Mouse (Mus musculus) subcutaneous adipose tissue, adult 2 months (tissue): ENCODE results near the gene Tbl1x. TPM values are rescaled to one million over a fixed set of nuclear protein-coding genes. Genes with fewer than 3 reads are reported as not detected.

Source experiments
- polyA plus RNA-seq: library from polyadenylated mRNA; depleted of rRNA; stranded (reverse); fragments of >200 nt; gene quantifications from 2 replicates; pipeline ENCODE4 v1.2.3, GENCODE M21; 2012; ENCODE audit warnings: low replicate concordance; rRNA removed

The Tbl1x gene
- polyA plus RNA-seq = 38.3 and 51.0 TPM in 2 replicates

DNA sequence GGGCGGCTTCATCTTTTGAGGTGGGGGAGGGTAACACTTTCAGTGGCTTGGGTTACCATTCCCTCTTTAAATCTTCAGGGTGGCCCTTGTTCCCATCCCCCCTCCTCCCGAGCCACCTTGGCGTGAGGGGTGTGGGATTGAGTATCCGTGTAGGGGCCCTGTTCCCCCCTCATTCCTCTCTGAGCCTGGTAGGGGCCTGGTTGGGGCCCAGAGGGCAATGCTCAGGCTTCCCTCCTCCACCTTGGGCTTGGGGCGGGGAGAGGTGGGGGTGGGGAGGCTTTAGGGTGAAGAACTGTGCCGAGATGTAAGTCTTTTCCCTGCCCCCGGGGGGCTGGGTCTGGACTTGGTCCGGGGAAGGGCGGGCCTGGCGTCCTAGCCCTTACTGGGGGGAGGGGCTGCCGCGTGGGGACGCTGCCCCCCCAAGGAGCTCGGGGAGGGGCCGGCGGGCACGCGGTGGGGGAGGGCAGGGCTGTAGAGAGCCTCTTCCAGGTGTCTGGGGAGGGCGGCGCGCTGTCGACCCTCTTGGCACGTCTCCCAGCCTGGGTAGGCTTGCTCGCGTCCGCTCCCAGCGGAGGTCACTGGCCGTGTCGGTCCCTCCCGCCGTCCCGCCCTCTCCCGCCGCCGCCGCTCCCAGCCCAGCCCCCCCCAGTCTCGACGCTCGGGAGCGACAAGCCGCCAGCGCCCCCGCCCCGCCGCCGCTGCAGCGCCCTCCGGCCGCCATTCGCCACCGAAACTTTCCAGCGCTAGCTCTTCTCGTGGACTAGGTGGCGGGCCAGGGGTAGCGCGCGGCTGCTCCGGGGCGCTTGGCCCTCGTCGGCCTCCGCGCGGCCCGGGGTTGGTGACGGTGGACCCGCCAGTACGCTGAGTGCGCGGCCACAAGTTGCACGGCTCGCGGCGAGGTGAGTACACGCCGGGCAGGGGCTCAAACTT, at the start of gene Tbl1x:
Gene Tbl1x (plus strand): TSS at position 643 of the 930 bp plus-strand sequence.

